Mouse (Mus musculus): ENCODE results near the gene Qpct.
A peak's percentile ranks its signal among the peaks of the same experiment; 100 is the strongest.
"Not testable (repeated sequence)": the region's sequence is repeated elsewhere in the genome, so short reads cannot be mapped to it uniquely, and the experiment has no call there.

Qpct gene

GRCm38 (mm10) chr17:79076974-79077847, 25.5 kb downstream of the Qpct start:
- no peak for DNase-seq

GRCm38 (mm10) chr17:79077848-79078146, 26.1 kb downstream of the Qpct start:
- no peak for DNase-seq

- no peak for DNase-seq
Observed at GRCm38 (mm10) chr17:79078248-79078647, 26.5 kb downstream of the Qpct start.

- DNase-seq = no peak
Observed at GRCm38 (mm10) chr17:79091710-79092109, 40.0 kb downstream of the Qpct start.

GRCm38 (mm10) chr17:79093286-79093975, 41.7 kb downstream of the Qpct start:
- no peak for DNase-seq

GRCm38 (mm10) chr17:79095624-79096023, 43.9 kb downstream of the Qpct start:
- DNase-seq = no peak

GRCm38 (mm10) chr17:79099866-79100265, 48.2 kb downstream of the Qpct start:
- no peak for DNase-seq

GRCm38 (mm10) chr17:79108238-79108637, 56.5 kb downstream of the Qpct start:
- DNase-seq = no peak

GRCm38 (mm10) chr17:79109576-79109975, 57.9 kb downstream of the Qpct start:
- no peak for DNase-seq

GRCm38 (mm10) chr17:79110936-79111348, 59.2 kb downstream of the Qpct start:
- peak; percentile 27 to 63 for DNase-seq

- not testable (repeated sequence) for DNase-seq
Observed at GRCm38 (mm10) chr17:79115248-79115647, 63.5 kb downstream of the Qpct start.

- DNase-seq = no peak
Observed at GRCm38 (mm10) chr17:79119066-79119465, 67.4 kb downstream of the Qpct start.

- no peak for DNase-seq
Observed at GRCm38 (mm10) chr17:79120269-79120668, 68.6 kb downstream of the Qpct start.

- DNase-seq = no peak
Observed at GRCm38 (mm10) chr17:79133740-79134139, 82.0 kb downstream of the Qpct start.

- no peak for DNase-seq
Observed at GRCm38 (mm10) chr17:79135826-79136225, 84.1 kb downstream of the Qpct start.

GRCm38 (mm10) chr17:79136401-79136800, 84.7 kb downstream of the Qpct start:
- peak in 1 of 2 experiments; percentile 34 for DNase-seq
